Mouse (Mus musculus) limb, embryonic 10.5 days (tissue): ENCODE results near the gene Btbd1. TPM values are rescaled to one million over a fixed set of nuclear protein-coding genes. Genes with fewer than 3 reads are reported as not detected.

Experiments used
- DNase-seq: peaks from one replicate; pipeline ENCODE4 v3.0.0-alpha.2; 2017; ENCODE audit warnings: low spot score
- H3K27ac ChIP-seq: fragments of 300-500 bp; sonication (generic); 2 replicates; pipeline ENCODE4 v1.5.1; 2016; ENCODE audit warnings: mild to moderate bottlenecking
- H3K27me3 ChIP-seq: fragments of 300-500 bp; sonication (generic); 2 replicates; pipeline ENCODE4 v1.6.1; 2016; ENCODE audit warnings: low read depth, mild to moderate bottlenecking; ENCODE audit not compliant: poor library complexity, severe bottlenecking
- H3K36me3 ChIP-seq: fragments of 300-500 bp; sonication (generic); 2 replicates; pipeline ENCODE4 v1.6.1; 2016; ENCODE audit warnings: mild to moderate bottlenecking, moderate library complexity
- H3K4me1 ChIP-seq: fragments of 300-500 bp; sonication (generic); 2 replicates; pipeline ENCODE4 v1.6.1; 2016
- H3K4me3 ChIP-seq: fragments of 300-500 bp; sonication (generic); 2 replicates; pipeline ENCODE4 v1.5.1; 2016; ENCODE audit warnings: mild to moderate bottlenecking, moderate library complexity
- H3K9me3 ChIP-seq: fragments of 300-500 bp; sonication (generic); replicated peaks from 2 replicates; pipeline ENCODE4 v1.6.1; 2016; ENCODE audit warnings: mild to moderate bottlenecking
- WGBS: fragments of 180-500 bp; shearing (Covaris S2); methylation state at CpG from one replicate; pipeline ENCODE4 v1.1.7; 2016; 5-methylcytosine and 5-hydroxymethylcytosine counted together
- polyA plus RNA-seq: library from polyadenylated mRNA; unstranded; fragments of >200 nt; fragmentation: Nextera tagmentation; extraction: Ambion mirVana; gene quantifications from 2 replicates; pipeline ENCODE4 v1.2.1, GENCODE M21; 2016

The Btbd1 gene
- polyA plus RNA-seq, 1 experiment from 2014 or later: 59.4 TPM

DNA sequence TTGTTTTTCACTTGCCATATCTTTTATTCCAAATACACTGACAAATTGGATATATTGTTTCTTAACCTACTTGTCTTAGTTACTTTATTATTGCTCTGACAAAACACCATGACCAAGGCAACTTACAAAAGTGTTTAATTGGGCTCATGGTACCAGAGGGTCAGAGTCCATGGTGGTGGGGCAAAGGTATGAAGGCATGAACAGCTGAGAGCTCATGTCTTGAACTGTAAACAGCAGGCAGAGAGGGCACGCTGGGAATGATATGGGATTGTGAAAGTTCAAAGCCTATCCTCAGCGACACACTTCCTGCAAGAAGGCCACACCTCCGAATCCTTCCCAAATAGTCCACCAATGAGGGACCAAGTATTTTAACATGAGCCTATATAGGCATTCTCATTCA lies 81.3 kb downstream of the Btbd1 start:
- no peak for DNase-seq
- Histone ChIP-seq H3K4me3 (no peak overlapping the region), H3K36me3 (no peaks in the 10 kb centered on the region), H3K9me3 (no peaks in the 10 kb centered on the region), H3K4me1 (no peaks in the 10 kb centered on the region), H3K27me3 (no peaks in the 10 kb centered on the region), H3K27ac (no peak overlapping the region)
- 88% methylated on average over 3 of the region's 3 CpGs for WGBS

GRCm38 (mm10) chr7:81744145-81744544 lies 85.1 kb downstream of the Btbd1 start:
- H3K4me3 ChIP-seq: no peak overlapping the region
- no peaks in the 10 kb centered on the region for H3K36me3 ChIP-seq
- H3K27ac ChIP-seq: no peak overlapping the region
- WGBS: 75% methylated on average over 4 of the region's 4 CpGs
- no peaks in the 10 kb centered on the region for H3K27me3 ChIP-seq
- no peaks in the 10 kb centered on the region for H3K4me1 ChIP-seq
- H3K9me3 ChIP-seq: no peaks in the 10 kb centered on the region
- no peak for DNase-seq

Other genes starting within 250 kb of the Btbd1 start
- 14.3 and 23.3 TPM in 2 replicates for gene Homer2, start 121.9 kb downstream of the Btbd1 start, polyA plus RNA-seq
- gene Ramac, start 66.5 kb downstream of the Btbd1 start, polyA plus RNA-seq: 111 TPM in 2 replicates
- 50.7 and 53.3 TPM in 2 replicates for gene 3110040N11Rik, start 40.0 kb downstream of the Btbd1 start, polyA plus RNA-seq
- not detected in 2 replicates for gene Gm10160, start 26.4 kb upstream of the Btbd1 start, polyA plus RNA-seq
- gene Tm6sf1, start 29.6 kb upstream of the Btbd1 start, polyA plus RNA-seq: 9.2 and 9.9 TPM in 2 replicates
- 24.2 and 29.8 TPM in 2 replicates for gene Hdgfl3, start 105.0 kb upstream of the Btbd1 start, polyA plus RNA-seq
- 3.0 and 4.0 TPM in 2 replicates for gene Bnc1, start 162.9 kb upstream of the Btbd1 start, polyA plus RNA-seq